Mouse (Mus musculus): Measurements from ENCODE around the gene B9d2. TPM values are rescaled to one million over a fixed set of nuclear protein-coding genes. Genes with fewer than 3 reads are reported as not detected.

The B9d2 gene
- total and polyA plus RNA-seq, 2 experiments = 4.2 to 21.0 TPM

DNA sequence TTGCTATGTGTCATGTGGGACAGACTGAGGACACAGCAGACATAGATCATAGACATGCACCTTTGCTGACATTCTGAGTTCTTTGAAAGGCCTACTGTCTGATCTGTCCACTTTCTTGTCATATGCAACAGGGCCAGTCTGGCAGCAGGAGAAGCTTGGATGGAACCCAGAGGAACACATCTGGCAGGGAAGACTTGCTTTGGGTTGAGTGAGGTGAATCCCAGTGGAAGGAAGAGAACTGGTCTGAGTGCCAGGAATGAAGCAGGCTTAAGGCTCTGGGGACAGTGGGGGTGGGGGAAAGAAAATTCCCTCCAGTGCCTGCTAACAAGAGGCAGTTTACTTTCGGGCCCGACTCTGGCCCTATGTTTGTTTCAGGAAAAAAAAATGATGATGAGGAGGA is 49.3 kb downstream of the B9d2 start:
- Histone ChIP-seq H3K4me3 (ENCODE audit: insufficient read depth, low read depth, low read length) (no peak overlapping the region), H3K36me3 (ENCODE audit: control insufficient read depth, insufficient read depth, low read length) (peaks cover 82% of the 10 kb centered on the region), H3K4me1 (ENCODE audit: control insufficient read depth, insufficient read depth, low read length) (no peaks in the 10 kb centered on the region), H3K9ac (ENCODE audit: low read depth, low read length) (no peak overlapping the region), H3K79me2 (ENCODE audit: control insufficient read depth, insufficient read depth, low read length) (no peaks in the 10 kb centered on the region; the same call in 1 of the 2 replicates), H3K27me3 (ENCODE audit: control insufficient read depth, insufficient read depth, low read length) (no peaks in the 10 kb centered on the region), H3K27ac (replicated peaks; ENCODE audit: insufficient read depth, low read depth, low read length) (no peak overlapping the region)
- 76% methylated on average over 2 of the region's 2 CpGs for WGBS
- TF ChIP-seq POLR2A (IDR thresholded peaks at IDR 0.05; ENCODE audit: extremely low read depth, insufficient read depth, low read length) (no peak), CTCF (IDR thresholded peaks at IDR 0.05; ENCODE audit: low read depth, low read length) (no peak)
- no peak for DNase-seq (ENCODE audit: extremely low read depth, low read depth, low spot score)

GRCm38 (mm10) chr7:25731294-25732055 is 50.9 kb downstream of the B9d2 start:
- H3K79me2 ChIP-seq (ENCODE audit: control insufficient read depth, insufficient read depth, low read length) = no peaks in the 10 kb centered on the region; the same call in 1 of the 2 replicates

DNA sequence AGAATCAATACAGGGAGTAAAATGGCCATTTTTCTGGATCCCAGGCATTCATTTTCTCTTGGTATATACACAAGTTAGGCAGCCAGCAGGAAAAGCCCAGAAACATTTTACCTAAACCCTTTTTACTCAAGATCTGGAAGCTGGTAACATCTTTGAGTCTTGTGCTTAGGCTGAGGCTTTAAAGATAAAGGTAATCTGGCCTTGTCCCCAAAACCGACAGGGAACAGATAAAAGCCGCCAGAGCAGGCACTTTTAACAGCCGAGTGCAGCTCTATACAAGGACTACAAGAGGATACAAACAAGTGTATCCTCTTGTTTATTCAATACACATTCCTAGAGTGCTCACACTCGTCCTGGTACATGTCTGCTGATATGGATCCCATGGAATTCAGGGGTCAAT is 54.4 kb downstream of the B9d2 start:
- Histone ChIP-seq H3K4me1 (ENCODE audit: control insufficient read depth, insufficient read depth, low read length) (no peaks in the 10 kb centered on the region), H3K27ac (replicated peaks; ENCODE audit: insufficient read depth, low read depth, low read length) (no peak overlapping the region), H3K4me3 (ENCODE audit: insufficient read depth, low read depth, low read length) (no peak overlapping the region), H3K79me2 (ENCODE audit: control insufficient read depth, insufficient read depth, low read length) (no peaks in the 10 kb centered on the region; the same call in 1 of the 2 replicates), H3K9ac (ENCODE audit: low read depth, low read length) (no peak overlapping the region), H3K27me3 (ENCODE audit: control insufficient read depth, insufficient read depth, low read length) (no peaks in the 10 kb centered on the region), H3K36me3 (ENCODE audit: control insufficient read depth, insufficient read depth, low read length) (peaks cover 81% of the 10 kb centered on the region)
- no peak for DNase-seq (ENCODE audit: extremely low read depth, low read depth, low spot score)
- WGBS = 71% methylated on average over 4 of the region's 4 CpGs
- TF ChIP-seq POLR2A (IDR thresholded peaks at IDR 0.05; ENCODE audit: extremely low read depth, insufficient read depth, low read length) (no peak), CTCF (IDR thresholded peaks at IDR 0.05; ENCODE audit: low read depth, low read length) (no peak)

More at GRCm38 (mm10) chr7:25731294-25732055, 50.9 kb downstream of the B9d2 start:
- Histone ChIP-seq H3K9ac (ENCODE audit: low read depth, low read length) (no peak overlapping the region), H3K4me3 (ENCODE audit: insufficient read depth, low read depth, low read length) (no peak overlapping the region), H3K36me3 (ENCODE audit: control insufficient read depth, insufficient read depth, low read length) (peaks cover 82% of the 10 kb centered on the region), H3K4me1 (ENCODE audit: control insufficient read depth, insufficient read depth, low read length) (no peaks in the 10 kb centered on the region), H3K27ac (replicated peaks; ENCODE audit: insufficient read depth, low read depth, low read length) (no peak overlapping the region), H3K27me3 (ENCODE audit: control insufficient read depth, insufficient read depth, low read length) (no peaks in the 10 kb centered on the region)
- no peak for TF ChIP-seq CTCF (IDR thresholded peaks at IDR 0.05; ENCODE audit: low read depth, low read length)
- TF ChIP-seq POLR2A (IDR thresholded peaks at IDR 0.05; ENCODE audit: extremely low read depth, insufficient read depth, low read length) = no peak
- 84% methylated on average over 8 of the region's 8 CpGs for WGBS
- no peak for DNase-seq (ENCODE audit: extremely low read depth, low read depth, low spot score)

Other genes with a start within 250 kb of the B9d2 start
- gene Ceacam1, start 203.2 kb upstream of the B9d2 start, total RNA-seq (2014; rRNA removed) = 45.5 and 59.6 TPM in 2 replicates
- 84.8 and 87.9 TPM in 2 replicates for gene Ceacam1, start 203.2 kb upstream of the B9d2 start, polyA plus RNA-seq (2012; rRNA removed)
- 0.07 TPM in 1 of 2 replicates, not detected in the other for gene Ceacam2, start 140.9 kb upstream of the B9d2 start, total RNA-seq (2014; rRNA removed)
- 0.10 and 0.34 TPM in 2 replicates for gene Ceacam2, start 140.9 kb upstream of the B9d2 start, polyA plus RNA-seq (2012; rRNA removed)
- not detected in 2 replicates for gene Erich4, start 64.9 kb upstream of the B9d2 start, total RNA-seq (2014; rRNA removed)
- not detected in 2 replicates for gene Erich4, start 64.9 kb upstream of the B9d2 start, polyA plus RNA-seq (2012; rRNA removed)
- gene Dmac2, start 61.4 kb upstream of the B9d2 start, total RNA-seq (2014; rRNA removed) = 36.0 and 40.7 TPM in 2 replicates
- gene Dmac2, start 61.4 kb upstream of the B9d2 start, polyA plus RNA-seq (2012; rRNA removed) = 62.3 and 64.0 TPM in 2 replicates
- 0.46 and 0.67 TPM in 2 replicates for gene B3gnt8, start 54.1 kb upstream of the B9d2 start, total RNA-seq (2014; rRNA removed)
- 0.90 and 1.1 TPM in 2 replicates for gene B3gnt8, start 54.1 kb upstream of the B9d2 start, polyA plus RNA-seq (2012; rRNA removed)
- 273 and 293 TPM in 2 replicates for gene Bckdha, start 21.8 kb upstream of the B9d2 start, total RNA-seq (2014; rRNA removed)
- 521 and 573 TPM in 2 replicates for gene Bckdha, start 21.8 kb upstream of the B9d2 start, polyA plus RNA-seq (2012; rRNA removed)
- gene Exosc5, start 21.6 kb upstream of the B9d2 start, total RNA-seq (2014; rRNA removed) = 30.4 and 32.1 TPM in 2 replicates
- 70.3 and 75.1 TPM in 2 replicates for gene Exosc5, start 21.6 kb upstream of the B9d2 start, polyA plus RNA-seq (2012; rRNA removed)
- gene Tmem91, start 5.6 kb upstream of the B9d2 start, total RNA-seq (2014; rRNA removed) = not detected in 2 replicates
- not detected in 2 replicates for gene Tmem91, start 5.6 kb upstream of the B9d2 start, polyA plus RNA-seq (2012; rRNA removed)
- gene Tgfb1, start 6.2 kb downstream of the B9d2 start, total RNA-seq (2014; rRNA removed) = 1.8 and 5.6 TPM in 2 replicates
- gene Tgfb1, start 6.2 kb downstream of the B9d2 start, polyA plus RNA-seq (2012; rRNA removed) = 4.8 and 6.8 TPM in 2 replicates
- gene Ccdc97, start 38.3 kb downstream of the B9d2 start, total RNA-seq (2014; rRNA removed) = 6.8 and 10.7 TPM in 2 replicates
- 34.1 and 38.4 TPM in 2 replicates for gene Ccdc97, start 38.3 kb downstream of the B9d2 start, polyA plus RNA-seq (2012; rRNA removed)
- 30.0 and 32.7 TPM in 2 replicates for gene Hnrnpul1, start 74.0 kb downstream of the B9d2 start, total RNA-seq (2014; rRNA removed)
- 21.7 and 23.3 TPM in 2 replicates for gene Hnrnpul1, start 74.0 kb downstream of the B9d2 start, polyA plus RNA-seq (2012; rRNA removed)
- gene Axl, start 107.9 kb downstream of the B9d2 start, total RNA-seq (2014; rRNA removed) = 12.4 and 18.0 TPM in 2 replicates
- gene Axl, start 107.9 kb downstream of the B9d2 start, polyA plus RNA-seq (2012; rRNA removed) = 6.3 and 11.4 TPM in 2 replicates
- 0.13 and 0.28 TPM in 2 replicates for gene Cyp2s1, start 136.1 kb downstream of the B9d2 start, total RNA-seq (2014; rRNA removed)
- gene Cyp2s1, start 136.1 kb downstream of the B9d2 start, polyA plus RNA-seq (2012; rRNA removed) = 0.37 and 0.41 TPM in 2 replicates
- 95.3 and 137 TPM in 2 replicates for gene Cyp2b10, start 216.8 kb downstream of the B9d2 start, total RNA-seq (2014; rRNA removed)
- gene Cyp2b10, start 216.8 kb downstream of the B9d2 start, polyA plus RNA-seq (2012; rRNA removed) = 21.6 and 78.3 TPM in 2 replicates